Mouse (Mus musculus) cortical plate, adult 2 months (tissue): ENCODE results near the gene Pomt1. TPM values are rescaled to one million over a fixed set of nuclear protein-coding genes. Genes with fewer than 3 reads are reported as not detected.

Experiments used
- H3K27ac ChIP-seq: fragments of 200-500 bp; 2 replicates; pipeline ENCODE4 v1.5.1; 2012; ENCODE audit warnings: low read length, control low read depth, inconsistent platforms; ENCODE audit not compliant: insufficient read depth
- H3K4me1 ChIP-seq: fragments of 200-500 bp; 2 replicates; pipeline ENCODE4 v1.6.1; 2011; ENCODE audit warnings: low read length; ENCODE audit not compliant: control insufficient read depth, insufficient read depth
- H3K4me3 ChIP-seq: fragments of 200-500 bp; 2 replicates; pipeline ENCODE4 v1.5.1; 2011; ENCODE audit warnings: mild to moderate bottlenecking, low read length, control low read depth; ENCODE audit not compliant: insufficient read depth
- CTCF ChIP-seq: fragments of 200-500 bp; IDR thresholded peaks from 2 replicates; pipeline ENCODE4 v1.5.1; 2011; ENCODE audit warnings: mild to moderate bottlenecking, control low read depth, low read length; ENCODE audit not compliant: insufficient read depth; ENCODE audit errors: extremely low read depth
- POLR2A ChIP-seq: fragments of 200-500 bp; IDR thresholded peaks from 2 replicates; pipeline ENCODE4 v1.6.1; 2011; ENCODE audit warnings: mild to moderate bottlenecking, low read length, control low read depth; ENCODE audit not compliant: insufficient read depth; ENCODE audit errors: extremely low read depth
- polyA plus RNA-seq: library from polyadenylated mRNA; depleted of rRNA; stranded (reverse); fragments of >200 nt; gene quantifications from 2 replicates; pipeline ENCODE4 v1.2.3, GENCODE M21; 2012

Pomt1 gene
- polyA plus RNA-seq, 1 experiment = 16.8 TPM

GRCm38 (mm10) chr2:32201527-32201926 is 34.9 kb upstream of the Pomt1 start:
- TF ChIP-seq POLR2A (no peak), CTCF (no peak)
- no peak overlapping the region for H3K27ac ChIP-seq
- no peaks in the 10 kb centered on the region for H3K4me1 ChIP-seq
- no peak overlapping the region for H3K4me3 ChIP-seq

GRCm38 (mm10) chr2:32203853-32204252 is 32.5 kb upstream of the Pomt1 start:
- Histone ChIP-seq H3K27ac (no peak overlapping the region), H3K4me1 (no peaks in the 10 kb centered on the region), H3K4me3 (no peak overlapping the region)
- no peak for TF ChIP-seq POLR2A
- TF ChIP-seq CTCF = no peak

- no peak overlapping the region for H3K4me3 ChIP-seq
- TF ChIP-seq CTCF (no peak), POLR2A (no peak)
- no peaks in the 10 kb centered on the region for H3K4me1 ChIP-seq
- H3K27ac ChIP-seq = no peak overlapping the region
Observed at GRCm38 (mm10) chr2:32207682-32208081, 28.7 kb upstream of the Pomt1 start.

GRCm38 (mm10) chr2:32211689-32212088 is 24.7 kb upstream of the Pomt1 start:
- TF ChIP-seq POLR2A (no peak), CTCF (no peak)
- no peak overlapping the region for H3K4me3 ChIP-seq
- no peaks in the 10 kb centered on the region for H3K4me1 ChIP-seq
- no peak overlapping the region for H3K27ac ChIP-seq

GRCm38 (mm10) chr2:32213000-32213399 is 23.4 kb upstream of the Pomt1 start:
- H3K27ac ChIP-seq = no peak overlapping the region
- TF ChIP-seq CTCF (no peak), POLR2A (no peak)

GRCm38 (mm10) chr2:32215576-32215975 is 20.8 kb upstream of the Pomt1 start:
- TF ChIP-seq CTCF (no peak), POLR2A (no peak)
- Histone ChIP-seq H3K27ac (no peak overlapping the region), H3K4me3 (no peak overlapping the region), H3K4me1 (no peaks in the 10 kb centered on the region; the same call in 1 of the 2 replicates)

More at GRCm38 (mm10) chr2:32213000-32213399, 23.4 kb upstream of the Pomt1 start:
- Histone ChIP-seq H3K4me3 (no peak overlapping the region), H3K4me1 (no peaks in the 10 kb centered on the region; the same call in 1 of the 2 replicates)

GRCm38 (mm10) chr2:32216506-32216905 is 19.9 kb upstream of the Pomt1 start:
- Histone ChIP-seq H3K4me3 (no peak overlapping the region), H3K4me1 (no peaks in the 10 kb centered on the region; the same call in 1 of the 2 replicates), H3K27ac (no peak overlapping the region)
- TF ChIP-seq POLR2A = no peak
- no peak for TF ChIP-seq CTCF

GRCm38 (mm10) chr2:32217656-32218055 is 18.7 kb upstream of the Pomt1 start:
- no peak overlapping the region for H3K27ac ChIP-seq
- no peak for TF ChIP-seq POLR2A
- TF ChIP-seq CTCF = no peak
- H3K4me3 ChIP-seq = no peak overlapping the region
- H3K4me1 ChIP-seq = no peaks in the 10 kb centered on the region; the same call in 1 of the 2 replicates

GRCm38 (mm10) chr2:32218113-32218512 is 18.3 kb upstream of the Pomt1 start:
- TF ChIP-seq POLR2A (no peak), CTCF (no peak)
- H3K4me1 ChIP-seq = no peaks in the 10 kb centered on the region; the same call in 1 of the 2 replicates
- H3K27ac ChIP-seq = no peak overlapping the region
- H3K4me3 ChIP-seq = no peak overlapping the region

GRCm38 (mm10) chr2:32218541-32219334 is 17.7 kb upstream of the Pomt1 start:
- Histone ChIP-seq H3K4me3 (no peak overlapping the region), H3K4me1 (no peaks in the 10 kb centered on the region; the same call in 1 of the 2 replicates), H3K27ac (no peak overlapping the region; the same call in 1 of the 2 replicates)
- TF ChIP-seq CTCF (no peak), POLR2A (no peak)

- TF ChIP-seq POLR2A = no peak
- no peak for TF ChIP-seq CTCF
- H3K4me1 ChIP-seq = no peaks in the 10 kb centered on the region; the same call in 1 of the 2 replicates
- H3K4me3 ChIP-seq = no peak overlapping the region
- H3K27ac ChIP-seq = no peak overlapping the region
Observed at GRCm38 (mm10) chr2:32219501-32219900, 16.9 kb upstream of the Pomt1 start.
